Mouse (Mus musculus) adrenal gland, postnatal 36 days (tissue): Measurements from ENCODE around the gene Camk2d. TPM values are rescaled to one million over a fixed set of nuclear protein-coding genes. Genes with fewer than 3 reads are reported as not detected.

ENCODE experiments used
- DNase-seq, 2 experiments: peaks; one replicate each; pipeline ENCODE4 v3.0.0; 2021; ENCODE audit warnings: mixed read lengths in 1 of 2
- total RNA-seq, 2 experiments: library from RNA; stranded (reverse); gene quantifications; 2 replicates each; pipeline ENCODE4 v1.2.3; 2021

The Camk2d gene
- total RNA-seq, 2 experiments from 2014 or later: 96.8 to 97.2 TPM

DNA sequence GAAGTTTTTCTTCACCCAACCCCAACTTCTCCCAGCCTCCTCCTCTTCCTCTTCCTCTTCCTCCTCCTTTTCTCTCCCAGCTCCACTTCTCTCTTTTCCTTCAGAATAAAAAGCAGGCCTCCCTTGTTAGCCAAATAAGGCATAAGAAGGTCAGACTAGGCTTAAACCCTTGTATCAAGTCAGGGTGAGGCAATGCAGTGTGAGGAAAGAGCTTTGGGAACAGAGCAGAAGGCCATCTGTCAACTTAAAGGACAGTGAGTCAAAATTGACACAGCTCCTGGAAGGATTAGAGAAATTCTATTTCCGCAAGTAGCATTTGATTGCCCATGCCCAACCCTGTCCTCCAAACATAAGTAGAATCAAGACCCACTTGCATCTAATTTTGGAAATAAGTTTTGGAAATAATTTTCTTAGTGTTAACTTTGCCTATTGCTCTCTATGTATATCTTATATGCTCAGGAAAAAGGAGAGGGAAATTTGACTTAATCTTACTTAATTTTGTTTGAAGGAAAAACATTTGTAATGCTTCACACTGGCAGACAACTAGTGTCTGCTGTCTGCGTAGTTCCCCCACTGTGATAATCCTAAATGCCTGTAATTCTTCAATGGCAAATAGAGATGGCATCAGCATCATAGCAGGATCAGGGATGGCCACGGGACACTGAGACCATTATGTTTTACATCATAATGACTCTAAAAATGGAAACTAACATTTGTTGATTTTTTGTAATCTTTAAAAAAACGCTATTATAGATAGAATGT, 16.8 kb downstream of the Camk2d start:
- DNase-seq: peak in 1 of 2 experiments; percentile 61

DNA sequence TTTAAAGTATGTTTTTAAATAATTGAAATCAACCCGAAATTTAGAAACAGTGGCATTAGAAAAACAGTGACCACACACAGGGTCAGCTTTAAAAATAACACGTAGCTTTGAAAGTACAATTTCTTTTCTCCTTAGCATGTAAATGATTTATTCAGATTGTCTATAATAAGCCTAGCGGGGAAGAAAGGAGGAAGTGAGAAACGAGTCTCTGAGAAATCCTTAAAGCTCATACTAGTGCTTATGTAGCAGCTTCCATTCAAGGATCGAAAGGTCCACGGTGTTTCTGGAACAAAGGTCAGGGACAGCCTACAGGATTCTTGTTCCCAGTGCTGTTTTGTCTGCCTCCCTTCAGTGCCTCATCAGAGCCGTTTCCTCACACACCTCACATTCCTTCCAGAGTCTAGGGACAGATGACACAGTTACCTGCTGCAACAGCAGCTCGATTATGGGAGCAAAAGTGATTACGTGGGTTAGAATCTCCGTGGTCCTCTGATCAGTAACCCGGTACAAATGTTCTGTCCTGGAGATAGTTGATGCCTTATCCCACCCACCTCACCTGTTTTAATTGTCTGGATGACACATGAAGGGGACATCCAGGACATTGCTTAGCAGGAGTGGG, 17.5 kb downstream of the Camk2d start:
- DNase-seq: no peak

DNA sequence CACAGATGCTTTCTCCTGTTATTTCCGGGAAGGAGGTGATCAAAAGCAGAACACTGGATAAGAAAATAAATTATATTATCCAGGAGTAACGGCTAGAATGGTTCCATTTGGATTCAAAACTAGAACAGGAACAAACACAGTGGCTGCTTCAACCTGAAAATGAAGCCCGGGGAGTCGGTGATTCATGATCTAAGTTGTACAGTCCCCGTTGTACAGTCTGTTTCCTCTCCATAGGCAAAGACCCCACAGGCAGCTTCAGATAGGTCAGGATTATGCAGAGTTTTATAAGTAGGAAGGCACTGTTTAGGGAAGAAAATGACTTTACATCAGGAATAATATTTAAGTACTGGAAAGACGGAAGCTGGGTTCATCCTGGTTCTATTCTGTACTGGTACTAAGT, 19.2 kb downstream of the Camk2d start:
- no peak for DNase-seq

DNA sequence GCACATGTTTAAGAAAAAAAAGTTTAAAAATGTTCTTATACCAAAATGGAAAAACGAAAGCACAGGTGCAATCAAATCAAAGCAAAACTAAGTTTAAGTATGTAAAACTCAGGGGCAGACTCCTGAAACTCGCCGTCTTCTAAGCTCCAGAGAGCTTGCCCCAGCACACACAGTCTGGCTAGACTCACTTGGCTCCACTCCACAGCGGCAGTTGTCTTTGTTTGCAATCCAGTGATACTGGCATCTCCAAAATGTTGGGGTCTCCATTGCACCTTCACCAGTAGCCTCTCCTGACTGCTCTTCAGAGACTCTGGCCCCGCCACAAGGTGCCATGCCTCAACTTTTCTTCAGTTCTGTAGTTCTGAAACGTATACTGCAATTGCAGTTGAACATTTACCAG, 24.1 kb downstream of the Camk2d start:
- DNase-seq: no peak

DNA sequence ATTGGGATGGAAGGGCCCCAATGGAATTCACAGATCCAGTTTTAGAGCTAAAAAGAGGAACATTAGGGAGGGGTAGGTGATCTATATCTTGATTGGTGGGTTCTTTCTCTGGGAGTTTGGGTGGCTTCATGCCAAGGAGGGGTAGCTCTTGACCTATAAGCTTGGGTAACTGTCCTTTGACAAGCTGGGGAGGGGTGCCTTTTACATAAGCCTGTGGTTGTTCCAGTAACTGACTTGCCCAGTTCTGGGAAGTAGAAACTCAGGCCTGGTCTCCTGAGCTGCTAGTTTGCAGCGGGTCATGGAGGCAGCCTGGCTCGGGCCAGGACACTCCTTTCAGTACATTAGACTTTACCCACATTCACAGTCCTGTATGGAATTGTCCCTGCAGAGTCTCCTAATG, 26.4 kb downstream of the Camk2d start:
- no peak for DNase-seq

DNA sequence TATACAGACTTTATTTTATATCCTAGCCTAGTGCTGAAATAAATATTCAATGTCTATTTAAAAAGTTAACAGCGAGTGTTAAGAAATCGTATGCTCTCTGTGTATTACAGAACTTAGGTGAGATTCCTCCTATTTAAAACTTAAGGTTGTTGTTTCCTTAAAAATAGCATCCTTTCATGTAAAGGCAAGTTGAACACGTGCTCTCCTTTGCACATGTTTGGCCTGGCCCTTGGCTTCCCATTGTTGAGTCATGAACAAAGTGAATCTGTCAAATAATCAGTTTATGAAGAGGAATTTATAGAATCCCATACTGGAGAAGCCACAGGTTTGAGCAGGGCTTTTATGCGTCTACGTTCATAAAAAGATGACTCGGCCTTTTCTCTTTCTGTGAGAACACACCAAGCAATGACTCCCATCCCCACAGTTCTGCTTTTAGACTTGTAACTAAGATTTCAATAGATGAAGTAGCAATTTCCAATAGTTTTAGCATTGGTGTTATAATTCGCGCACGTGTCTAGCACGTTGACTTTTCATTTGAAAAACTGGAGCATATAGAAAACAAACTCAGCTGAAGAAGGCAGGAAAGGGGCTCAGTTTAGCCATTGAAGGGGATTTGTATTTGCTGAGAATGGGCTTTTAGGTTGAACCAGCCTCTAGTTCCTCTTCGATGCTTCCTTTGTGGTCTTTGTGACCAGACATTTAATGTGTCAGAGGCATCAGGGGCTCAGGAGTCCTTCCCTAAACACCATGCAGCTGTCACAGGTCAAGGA, 29.1 kb downstream of the Camk2d start:
- DNase-seq: no peak

DNA sequence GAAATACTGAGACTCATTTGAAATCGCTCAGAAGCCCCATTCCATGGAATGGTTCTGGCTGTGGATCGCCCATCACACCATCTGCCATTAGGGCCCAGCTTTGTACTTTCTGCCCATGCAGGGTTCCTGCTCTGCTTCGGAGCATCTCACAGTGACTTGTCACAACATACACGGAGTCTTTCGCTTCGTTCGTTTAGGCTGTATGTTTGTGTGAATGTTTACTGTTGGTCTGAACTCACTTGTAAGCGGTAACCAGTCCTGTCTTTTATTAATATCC, 29.6 kb downstream of the Camk2d start:
- DNase-seq: no peak

DNA sequence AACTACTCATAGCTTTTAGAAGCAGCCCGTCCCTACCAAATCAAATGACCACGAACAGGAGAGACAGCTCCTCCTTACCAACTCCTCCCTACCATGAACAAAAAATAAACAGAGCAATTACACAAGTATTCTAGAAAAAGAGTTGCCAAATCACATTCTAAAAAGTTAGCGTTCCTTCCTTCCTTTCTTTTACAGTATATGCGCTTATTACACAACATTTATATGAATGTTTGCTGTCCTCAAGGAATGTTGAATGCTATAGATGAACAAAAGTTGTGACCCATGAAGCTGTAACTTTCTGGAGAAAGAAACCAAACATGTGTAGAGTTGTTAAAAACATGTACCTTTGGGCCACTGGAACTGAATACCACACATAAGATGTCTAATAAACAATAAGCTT, 31.9 kb downstream of the Camk2d start:
- DNase-seq: no peak

DNA sequence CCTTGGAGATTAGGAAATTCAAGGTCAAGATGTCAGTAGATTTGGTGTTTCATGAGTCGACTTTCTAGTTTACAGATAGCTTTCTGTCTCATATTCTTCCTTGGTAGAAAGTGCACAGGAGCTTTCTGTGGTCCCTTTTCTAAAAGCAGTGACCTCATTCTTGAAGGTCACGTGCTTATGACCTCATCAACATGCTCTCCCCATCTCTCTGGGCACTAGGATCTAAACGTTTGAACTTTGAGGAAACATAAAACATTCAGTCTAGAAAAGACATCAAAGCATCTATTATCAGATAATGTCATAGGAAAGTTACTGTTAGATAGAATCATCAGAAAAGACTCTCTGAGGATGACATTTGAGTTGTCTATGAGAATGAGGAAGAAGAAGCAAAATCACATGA, 32.3 kb downstream of the Camk2d start:
- DNase-seq: no peak

DNA sequence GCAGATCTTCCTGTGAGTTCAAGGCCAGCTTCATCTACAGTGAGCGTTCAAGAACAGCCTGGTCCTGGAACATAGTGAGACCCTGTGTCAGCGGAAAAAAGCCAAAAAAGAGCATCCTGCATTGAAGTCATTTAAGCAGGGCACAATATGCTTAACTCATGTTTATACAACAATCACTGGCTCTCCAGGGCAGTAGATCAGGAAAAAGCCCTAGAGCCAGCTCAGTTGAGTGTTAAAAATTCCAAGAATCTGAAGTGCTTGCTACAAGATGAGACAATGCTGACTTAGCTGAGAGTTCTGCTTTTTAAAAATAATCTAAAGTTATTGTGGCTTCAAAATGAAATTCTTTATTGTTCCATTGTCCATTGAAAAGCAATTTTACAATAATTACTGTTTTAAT, 32.9 kb downstream of the Camk2d start:
- DNase-seq: no peak

DNA sequence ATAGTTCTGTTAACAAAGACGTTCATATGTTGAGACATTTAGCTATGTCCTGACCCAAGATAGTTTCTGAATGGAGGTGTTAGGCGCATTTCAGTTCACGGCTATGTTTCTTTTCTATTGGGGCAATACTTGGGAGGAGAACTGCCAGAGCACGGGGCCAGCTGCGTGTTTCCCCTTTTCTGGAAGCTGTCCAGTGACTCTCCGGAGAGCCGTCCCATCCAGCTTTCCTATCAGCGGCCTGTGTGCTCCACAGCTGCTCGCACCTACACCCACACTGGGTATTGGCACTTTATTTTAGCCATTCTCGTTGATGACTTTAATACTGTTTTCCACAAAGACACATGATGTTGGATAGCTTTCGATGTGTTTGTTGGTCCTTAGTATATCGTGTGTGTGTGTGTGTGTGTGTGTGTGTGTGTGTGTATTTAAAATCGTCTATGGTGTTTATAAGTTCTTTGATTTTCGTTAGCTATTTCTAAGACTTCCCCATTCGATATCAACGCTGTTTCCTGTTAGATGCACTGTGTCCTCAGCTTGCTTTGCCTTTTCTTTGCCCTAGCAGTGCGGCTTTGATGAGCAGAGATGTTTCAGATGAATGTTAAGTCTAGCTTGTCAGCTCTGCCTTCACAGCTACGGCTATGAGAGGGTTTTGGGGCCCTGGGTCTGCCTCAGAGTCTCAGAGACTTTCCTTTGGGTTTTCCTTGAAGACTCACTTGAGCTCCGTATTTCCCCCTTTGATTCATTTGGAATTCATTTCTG, 34.2 kb downstream of the Camk2d start:
- peak; percentile 59 to 64 for DNase-seq

DNA sequence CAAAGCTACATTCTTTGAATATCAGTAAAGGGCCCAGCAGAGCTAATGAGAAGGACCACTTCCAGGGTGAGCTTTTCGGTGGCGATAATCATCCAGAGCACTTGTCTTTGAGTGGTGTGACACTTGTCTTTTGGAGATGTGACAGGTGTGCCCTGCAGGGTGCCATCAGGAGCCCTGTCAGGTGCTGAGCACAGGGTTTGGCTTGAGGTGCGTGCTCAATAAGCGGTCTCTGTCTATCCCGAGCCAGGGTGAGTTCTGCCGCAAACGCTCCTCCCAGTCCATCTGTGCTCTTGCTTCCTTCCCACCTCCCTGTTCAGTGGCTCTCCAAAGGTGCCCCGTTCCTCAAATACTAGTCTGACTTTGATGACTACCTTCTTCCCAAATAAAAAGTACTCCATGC, 35.5 kb downstream of the Camk2d start:
- no peak for DNase-seq

DNA sequence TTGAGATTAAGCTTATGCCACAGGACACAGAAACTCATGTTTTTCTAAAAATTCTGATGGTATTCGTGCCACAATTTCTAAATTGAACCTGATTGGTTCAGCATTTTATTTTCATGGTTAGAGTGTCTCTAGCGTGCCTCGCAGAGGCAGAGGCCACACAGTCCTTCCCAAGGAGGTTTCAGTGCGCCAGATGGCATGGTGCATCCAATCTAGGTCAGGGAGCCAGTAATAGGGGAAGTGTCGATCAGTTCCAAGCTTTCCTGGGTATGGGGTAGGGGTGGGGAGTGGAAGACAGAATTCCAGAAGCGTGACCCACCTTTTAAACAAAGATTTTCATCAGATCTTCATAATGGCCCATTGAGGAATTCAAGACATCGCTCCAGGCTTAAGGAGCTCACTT, 36.5 kb downstream of the Camk2d start:
- DNase-seq: no peak

DNA sequence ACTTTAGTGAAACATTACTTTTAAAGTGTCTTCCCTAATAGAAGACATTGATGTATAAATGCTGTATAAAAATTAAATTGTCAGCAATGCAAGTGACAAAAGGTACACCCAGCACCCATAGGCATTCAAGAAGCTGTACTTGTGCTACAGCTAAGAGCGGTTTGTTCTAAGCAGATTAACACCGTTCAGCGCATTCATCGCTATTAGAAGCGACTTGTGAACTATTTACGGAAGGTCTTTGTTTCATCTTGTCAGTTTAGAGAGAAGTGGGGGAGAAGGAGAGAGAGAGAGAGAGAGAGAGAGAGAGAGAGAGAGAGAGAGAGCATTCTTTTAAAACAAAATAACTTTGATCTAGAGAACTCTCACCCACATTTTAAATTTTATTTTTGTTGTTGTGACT, 38.1 kb downstream of the Camk2d start:
- DNase-seq: no peak

DNA sequence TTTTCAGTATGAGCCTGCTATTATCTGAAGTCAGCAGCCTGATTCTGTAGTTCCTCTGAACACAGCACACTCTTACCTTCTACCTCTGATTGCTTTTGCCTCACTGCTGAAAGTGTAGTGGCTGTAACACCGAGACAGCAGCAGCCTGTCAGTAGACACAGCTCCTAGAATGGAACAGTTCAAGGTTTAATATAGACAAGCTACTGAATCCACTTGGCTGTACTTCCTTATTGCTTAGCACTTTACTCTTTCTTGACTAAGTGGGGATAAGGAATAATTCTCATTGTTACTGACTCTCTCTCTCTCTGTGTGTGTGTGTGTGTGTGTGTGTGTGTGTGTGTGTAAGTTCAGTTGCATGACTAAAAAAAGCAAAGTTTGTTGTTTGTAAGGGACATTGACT, 42.2 kb downstream of the Camk2d start:
- no peak for DNase-seq

DNA sequence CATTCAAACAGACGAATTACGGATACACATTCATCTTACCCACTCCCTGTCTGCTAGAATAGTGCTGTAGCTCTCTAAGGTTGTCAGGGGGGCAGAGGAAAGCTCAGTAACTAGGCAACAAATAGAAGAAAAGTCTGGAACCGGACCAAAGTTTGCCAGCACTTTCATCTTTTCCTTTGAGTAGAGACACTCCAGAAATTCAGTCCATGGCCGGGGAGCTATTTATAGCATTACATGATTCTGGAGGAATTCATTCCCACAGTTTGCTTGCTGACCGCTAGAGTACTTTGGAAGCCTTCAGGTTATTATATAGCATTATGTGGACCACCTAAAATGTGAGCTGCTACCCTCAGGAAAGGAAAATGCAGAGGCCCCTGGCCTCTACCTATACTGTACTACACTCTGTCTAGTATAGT, 43.0 kb downstream of the Camk2d start:
- peak in 1 of 2 experiments; percentile 60 for DNase-seq

DNA sequence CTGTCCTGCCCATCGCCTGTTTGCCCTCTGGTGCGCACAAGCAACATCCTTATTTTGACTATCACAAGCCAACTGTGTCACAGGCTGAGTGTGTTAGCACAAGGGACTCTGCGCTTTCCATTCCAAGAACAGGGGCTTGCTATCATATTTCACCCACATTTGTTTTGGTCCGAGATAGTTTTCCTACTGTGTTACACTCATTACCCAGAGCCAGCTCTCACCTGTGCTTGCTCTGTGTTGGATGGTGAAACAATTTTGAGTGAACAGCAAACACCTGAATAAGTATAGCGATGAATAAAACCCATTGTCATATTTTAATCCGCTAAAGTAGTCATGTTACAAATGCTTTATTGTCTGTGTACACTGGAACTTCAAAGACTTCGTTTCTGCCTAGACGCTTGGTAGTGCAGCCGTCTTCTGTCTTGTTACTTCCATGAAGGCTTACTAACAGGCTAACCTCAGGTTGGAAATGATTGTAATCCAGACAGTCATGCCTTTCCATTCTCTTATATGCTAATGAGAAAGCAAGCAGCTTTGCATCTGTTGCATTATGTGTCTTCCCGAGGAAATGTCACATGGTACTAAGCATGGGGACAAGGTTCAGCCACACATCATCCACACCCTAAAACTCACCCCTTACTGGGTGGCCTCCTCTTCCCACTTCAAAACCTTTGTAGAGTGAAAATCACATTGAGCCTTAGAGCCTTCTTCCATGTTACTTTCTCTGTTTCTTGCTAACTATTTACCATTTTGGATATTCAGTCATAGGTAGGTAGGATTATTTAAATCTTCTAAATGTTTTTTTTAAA, 44.5 kb downstream of the Camk2d start:
- no peak for DNase-seq

DNA sequence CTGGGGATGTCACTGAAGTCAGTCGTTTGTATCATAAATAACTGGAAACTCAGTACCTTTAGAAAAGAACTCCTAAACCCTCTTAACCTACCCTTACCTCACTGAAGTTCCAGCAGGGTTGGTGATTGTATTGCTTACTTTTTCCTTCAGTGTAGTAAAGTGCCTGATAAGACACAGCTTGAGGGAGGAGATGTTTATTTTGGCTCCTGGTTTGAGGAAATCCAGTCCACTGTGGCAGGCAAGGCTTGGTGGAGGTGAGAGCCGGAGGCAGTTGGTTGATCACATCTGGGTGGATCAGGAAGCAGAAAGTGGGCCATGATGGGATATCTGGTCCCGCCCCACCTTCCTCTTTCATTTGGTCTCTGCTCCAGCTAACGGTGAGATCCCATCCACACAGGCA, 45.3 kb downstream of the Camk2d start:
- DNase-seq: no peak

DNA sequence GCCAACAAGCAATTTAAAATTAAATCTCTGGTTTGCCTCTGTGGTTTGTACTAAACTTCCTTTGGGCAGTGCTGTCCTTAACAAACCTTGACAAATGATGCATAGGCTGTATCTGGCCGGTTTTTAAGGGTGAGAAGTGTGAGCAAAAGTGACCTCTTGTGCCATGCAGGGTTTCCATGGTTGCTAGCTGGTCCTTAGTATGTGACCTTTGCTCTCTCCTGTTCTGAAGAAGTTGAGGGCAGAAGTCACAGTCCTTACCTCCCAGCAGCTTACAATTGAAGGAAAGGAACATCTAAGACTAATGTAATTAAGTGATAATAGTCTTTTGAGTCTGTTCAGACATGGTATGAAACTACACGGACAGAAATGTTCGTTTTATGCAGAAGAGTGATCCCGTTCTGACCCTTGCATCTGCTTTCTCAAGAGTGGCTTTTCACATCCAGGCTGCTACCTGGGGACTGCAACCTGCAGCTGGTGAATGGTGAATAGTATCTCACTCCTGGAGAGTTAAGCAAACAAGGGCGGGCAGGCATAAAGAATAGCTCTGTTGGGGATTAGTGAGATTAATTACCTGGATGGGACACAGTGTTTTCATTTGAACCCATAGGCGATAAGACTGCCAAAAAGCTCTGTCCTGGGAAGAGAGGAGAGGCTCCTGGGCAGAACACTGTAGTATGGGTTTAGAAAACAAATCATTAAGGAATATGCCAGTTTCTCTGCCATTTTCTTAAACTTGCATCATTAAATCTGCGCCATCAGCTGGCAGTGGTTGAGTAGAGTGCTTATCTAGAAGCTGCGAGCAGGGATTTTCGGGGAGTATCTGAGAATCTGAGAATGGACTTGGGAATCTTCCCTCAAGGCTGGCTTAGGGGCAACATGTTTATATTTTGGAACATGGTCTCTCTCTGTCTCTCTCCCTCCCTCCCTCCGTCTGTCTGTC, 47.2 kb downstream of the Camk2d start:
- DNase-seq: no peak

DNA sequence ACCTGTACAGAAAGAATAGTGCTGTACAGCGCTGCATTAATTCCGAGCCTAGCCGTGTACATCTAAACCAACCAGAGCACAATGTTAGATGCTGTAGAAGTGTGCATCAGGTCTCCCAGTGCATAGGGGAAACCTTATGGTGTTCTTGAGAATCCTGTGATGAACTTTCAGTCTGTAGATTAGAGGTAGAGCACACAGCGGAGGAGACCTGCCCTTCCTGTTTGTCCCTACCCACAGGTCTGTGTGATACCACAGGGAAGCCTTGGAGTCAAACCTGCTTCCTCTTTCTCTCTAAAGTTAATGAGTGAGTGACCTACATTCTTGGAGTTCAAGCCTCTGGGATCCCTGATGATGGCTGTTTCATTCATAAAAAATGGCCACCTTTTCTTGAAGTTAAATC, 54.2 kb downstream of the Camk2d start:
- DNase-seq: no peak

DNA sequence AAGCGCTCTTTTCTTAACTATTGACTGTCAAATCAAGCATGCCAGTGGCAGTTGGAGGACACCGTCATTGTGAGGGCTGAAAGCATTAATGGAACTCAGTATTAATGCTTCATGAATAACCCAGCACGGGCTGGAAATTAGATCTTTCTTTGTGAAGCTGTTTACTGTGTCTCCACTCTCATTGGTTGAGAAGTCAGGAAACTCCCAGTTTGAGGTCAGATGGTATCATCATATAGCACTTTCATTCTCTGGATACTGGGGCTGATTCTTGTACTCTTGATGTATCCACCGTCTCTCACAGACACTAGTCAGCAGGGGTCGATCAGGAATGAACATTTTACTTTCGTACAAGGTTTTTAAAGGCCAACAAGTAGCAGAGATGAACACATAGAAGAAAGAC, 54.6 kb downstream of the Camk2d start:
- DNase-seq: no peak
